Mouse (Mus musculus) embryo, embryonic 10 days (tissue): ENCODE data around the gene Fam69a.
"Not testable (repeated sequence)": the region's sequence is repeated elsewhere in the genome, so short reads cannot be mapped to it uniquely, and the experiment has no call there.

ENCODE experiments used
- DNase-seq: peaks from one replicate; pipeline ENCODE4 v3.0.0-alpha.2; 2015; ENCODE audit warnings: low spot score

Fam69a gene

DNA sequence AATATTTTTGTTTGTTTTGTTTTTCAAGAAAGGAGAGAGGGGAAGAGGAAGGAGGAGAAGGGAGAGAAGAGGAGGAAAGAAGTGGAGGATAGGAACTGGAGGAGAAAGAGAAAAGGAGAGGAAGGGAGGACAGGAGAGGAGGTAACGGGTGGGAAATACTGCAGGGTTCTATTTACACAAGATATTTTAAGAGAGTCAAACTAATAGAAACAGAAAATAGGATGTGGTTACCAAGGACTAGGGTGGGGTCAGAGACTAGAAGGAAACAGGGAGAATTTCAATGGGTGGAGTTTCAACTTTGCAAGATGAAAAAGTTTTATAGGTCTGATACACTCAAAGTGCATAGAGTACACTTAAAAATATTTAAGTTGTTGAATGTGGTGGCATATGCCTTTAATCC, 7.0 kb downstream of the Fam69a start:
- DNase-seq: no peak

DNA sequence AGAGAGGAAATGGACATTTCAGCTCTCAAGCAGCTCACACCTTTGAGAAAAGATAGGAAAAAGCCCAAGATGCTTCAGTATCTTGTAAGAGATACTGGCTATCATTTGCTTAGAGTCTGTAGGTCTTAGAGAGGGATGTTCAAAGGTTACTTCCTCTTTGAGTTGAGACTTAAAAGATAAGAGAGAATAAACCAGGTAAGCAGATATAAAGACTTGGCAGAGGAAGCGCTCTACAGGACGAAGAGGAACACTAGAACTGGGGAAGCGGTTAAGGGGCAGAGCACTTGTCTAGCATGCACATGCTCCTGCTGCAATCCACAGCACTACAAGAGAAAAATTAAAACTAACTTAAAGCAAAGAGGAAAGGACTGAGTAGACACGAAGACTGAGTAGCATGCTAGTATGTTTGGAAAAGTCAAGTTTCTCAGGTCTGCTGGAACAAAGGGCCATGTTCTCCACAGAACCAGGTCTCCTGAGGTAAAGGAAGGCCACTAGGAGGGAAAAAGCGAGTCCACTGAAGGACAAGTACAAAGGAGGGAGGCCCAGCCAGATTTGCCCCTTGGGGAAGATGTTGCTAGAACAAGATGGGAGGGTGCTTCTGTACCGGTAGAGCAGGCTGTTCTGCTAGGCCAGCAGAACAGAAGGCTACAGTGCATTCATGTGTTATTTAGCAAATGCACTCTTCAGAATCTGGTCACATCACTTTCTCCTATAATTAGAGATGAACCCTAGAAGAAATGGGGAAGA, 8.4 kb downstream of the Fam69a start:
- DNase-seq: no peak

DNA sequence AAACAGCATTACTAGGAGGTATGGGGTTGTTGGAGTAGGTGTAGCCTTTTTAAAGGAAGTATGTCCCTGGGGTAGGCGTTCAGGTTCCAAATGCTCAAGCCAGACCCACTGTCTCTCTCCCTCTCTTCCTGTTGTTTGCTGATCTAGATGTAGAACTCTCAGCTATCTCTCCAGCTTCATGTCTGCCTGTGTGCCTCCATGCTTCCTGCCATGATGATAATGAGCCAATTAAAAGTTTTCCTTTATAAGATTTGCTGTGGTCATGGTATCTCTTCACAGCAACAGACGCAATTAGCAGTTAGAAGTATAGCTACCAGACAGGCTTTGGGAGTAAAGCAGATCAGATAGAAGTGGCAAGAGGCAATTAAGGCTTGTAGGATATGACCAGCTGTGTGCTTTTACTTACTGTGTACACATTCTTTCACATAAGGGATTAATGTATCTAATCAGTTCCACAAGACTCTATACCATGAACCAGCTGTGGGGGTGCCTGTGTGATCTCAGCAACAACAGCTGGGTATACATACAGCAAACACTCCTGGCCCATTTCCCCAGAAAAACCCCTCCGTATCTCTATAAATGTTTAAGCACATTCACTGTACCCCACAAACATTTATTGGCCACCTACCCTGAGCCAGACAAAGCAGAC, 9.1 kb downstream of the Fam69a start:
- no peak for DNase-seq

DNA sequence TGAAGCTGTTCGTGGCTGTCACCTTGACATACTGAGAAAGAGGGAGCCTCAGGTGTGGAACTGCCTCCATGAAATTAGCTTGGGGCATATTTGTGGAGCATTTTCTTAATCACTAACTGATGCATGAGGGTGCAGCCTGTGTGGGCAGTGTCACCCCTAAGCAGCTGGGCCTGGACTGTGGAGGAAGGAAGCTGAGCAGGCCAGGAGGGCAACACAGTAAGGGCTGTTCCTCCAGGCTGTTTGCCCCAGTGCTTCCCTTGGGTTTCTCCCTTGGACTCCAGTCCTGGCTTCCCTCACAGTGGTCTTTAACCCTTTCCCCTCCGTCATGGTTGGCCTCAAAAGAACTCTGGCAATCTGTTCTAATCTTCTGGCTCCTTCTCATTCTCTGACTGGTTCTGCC, 13.6 kb downstream of the Fam69a start:
- DNase-seq: peak; percentile 22

DNA sequence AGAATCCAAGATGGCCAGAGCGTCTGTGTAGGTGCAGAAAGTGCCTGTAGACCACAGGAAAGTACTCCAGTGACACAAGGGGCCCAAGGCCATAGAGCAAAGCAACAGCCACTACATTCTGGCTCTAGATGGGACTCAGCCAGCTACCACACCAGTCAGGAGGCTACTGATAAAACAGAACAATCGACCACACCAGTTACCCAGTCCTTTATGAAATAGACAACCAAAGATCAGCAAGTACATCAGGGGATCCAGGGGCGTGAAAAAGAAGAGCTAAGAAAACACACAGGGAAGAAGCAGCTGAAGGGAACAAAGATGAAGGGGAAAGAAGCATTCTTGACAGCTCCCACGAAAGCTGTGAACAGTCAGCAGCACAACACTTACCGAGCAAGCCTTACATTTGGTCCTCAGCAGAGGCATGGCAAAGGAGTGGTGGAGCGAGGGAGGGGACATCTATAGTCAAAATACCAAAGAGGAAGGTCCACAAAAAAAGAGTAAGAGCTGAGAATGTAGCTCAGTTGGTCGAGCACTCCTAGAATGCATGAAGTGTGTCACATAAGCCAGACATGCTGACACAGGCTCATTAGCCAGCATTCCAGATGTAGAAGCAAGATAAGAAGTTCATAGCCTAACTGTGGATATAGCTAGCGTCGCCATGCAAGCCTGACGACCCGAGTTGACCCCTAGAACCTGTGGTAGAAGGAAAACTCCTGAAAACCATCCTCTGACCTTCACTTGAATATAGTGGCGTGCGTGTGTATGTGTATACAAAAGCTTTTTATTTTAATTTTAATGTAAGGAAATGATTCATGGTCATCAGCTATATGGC, 14.2 kb downstream of the Fam69a start:
- peak; percentile 24 for DNase-seq

DNA sequence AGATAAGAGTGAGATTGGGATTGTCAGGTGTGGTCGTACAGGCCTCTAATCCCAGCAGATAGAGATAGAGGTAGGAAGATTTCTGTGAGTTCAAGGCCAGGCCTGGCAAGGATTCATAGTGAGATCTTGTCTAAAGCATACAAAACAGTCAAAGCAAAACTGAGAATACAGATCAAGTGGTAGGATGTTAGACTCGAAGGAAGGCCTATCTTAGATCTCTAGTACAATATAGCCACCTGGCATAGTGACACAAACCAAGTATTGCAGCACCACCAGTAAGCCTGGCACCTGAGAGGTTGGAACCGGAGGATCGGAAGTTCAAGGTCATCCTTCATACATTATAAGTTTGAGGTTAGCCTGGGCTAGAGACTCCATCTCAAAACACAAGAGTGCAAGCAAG, 15.8 kb downstream of the Fam69a start:
- DNase-seq: no peak

DNA sequence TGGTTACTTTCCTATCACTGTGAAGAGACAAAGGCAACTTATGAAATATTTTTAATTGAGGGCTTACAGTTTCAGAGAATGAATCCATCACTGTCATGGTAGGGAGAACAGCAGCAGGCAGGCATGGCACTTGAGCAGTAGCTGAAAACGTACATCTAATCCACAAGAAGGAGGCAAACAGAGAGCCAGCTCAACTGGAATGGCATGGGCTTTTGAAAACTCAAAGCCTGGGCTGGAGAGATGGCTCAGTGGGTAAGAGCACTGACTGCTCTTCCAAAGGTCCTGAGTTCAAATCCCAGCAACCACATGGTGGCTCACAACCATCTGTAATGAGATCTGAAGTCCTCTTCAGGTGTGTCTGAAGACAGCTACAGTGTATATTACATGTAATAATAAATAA, 17.1 kb downstream of the Fam69a start:
- not testable (repeated sequence) for DNase-seq

DNA sequence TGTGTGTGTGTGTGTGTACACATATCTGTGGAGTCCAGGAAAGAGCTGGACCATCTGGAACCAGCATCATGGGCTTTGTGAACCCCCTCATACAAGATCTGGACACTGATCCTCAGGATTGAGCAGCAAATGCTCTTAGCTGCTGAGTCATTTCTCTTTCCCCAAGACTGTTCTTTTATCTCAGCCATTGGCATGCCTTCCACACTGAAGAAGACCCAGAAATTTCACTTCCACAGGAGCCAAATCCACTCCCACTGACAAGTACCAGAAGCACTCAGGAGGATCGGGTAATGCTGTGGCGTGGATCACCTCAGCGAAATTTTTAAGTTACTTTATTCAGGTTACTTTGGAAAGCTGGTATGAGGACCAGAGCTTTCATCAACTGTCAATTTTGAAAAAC, 18.8 kb downstream of the Fam69a start:
- no peak for DNase-seq

DNA sequence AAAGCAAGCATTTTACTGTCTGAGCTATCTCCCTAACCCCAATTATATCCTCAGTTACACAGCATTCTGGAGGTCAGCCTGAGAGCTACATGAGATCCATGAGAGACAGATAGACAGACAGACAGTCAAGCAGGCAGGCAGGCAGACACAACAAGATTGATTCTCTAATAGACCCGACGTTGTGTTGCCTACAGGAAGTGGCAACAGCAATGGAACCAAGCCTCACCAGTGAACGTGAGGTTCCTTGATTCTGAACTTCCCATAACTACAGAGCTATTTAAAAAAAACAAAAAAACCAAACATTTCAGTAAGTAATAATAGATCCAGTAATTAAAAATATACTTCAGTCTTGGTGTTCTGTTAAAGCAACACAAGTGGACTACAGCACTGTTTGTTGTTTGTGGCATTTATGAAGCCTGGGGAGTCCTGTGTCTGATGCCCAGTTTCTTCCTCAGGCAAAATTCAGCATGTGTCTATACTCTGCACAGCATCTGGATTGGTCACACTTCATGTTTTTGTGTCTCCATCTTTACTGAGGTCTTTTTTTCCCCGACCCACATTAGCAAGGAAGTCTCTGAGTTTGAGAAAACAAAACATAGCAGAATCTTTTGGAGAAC, 19.9 kb downstream of the Fam69a start:
- DNase-seq: no peak

DNA sequence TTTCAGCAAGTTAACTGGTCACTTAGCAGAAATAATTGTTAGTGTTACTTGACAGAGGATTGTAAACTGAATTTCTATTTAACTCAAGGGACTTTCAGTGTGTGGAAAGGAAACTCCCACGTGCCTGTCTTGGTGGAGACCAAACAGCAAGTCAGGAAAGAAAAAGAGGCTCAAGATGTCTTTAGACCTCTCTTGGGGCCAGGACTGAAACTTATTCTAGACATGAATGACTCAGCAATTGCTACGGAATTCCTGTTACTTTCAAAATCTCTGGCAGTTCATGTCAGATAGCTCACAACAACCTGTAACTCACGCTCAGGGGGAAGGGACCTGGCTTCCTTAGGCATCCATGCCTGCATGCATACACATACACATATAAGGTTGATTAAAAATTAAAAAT, 20.7 kb downstream of the Fam69a start:
- no peak for DNase-seq

DNA sequence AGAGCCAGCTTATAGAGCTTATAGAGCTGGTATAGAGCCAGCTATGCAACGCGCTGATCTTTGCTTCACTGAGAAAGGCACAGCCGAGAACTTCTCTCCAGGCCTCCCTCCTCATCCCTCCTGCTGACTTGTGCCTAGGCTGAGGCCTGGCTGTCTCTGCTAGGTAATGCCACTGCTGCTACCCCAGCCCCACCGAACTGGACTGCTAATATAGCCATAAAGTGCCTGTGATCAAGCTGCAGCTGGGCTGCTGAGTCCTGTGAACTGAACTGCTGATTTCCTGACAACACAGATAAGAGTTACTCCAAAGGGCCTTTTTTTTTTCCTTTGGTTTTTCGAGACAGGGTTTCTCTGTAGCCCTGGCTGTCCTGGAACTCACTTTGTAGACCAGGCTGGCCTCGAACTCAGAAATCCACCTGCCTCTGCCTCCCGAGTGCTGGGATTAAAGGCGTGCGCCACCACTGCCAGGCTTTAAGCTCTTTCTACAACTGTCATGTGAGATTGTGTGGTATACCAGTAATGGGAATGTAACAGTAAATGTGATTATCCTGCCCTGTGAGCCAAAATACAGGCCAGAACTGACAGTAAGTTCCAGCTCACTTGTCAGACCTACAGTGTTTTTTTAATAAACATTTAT, 21.4 kb downstream of the Fam69a start:
- DNase-seq: no peak

DNA sequence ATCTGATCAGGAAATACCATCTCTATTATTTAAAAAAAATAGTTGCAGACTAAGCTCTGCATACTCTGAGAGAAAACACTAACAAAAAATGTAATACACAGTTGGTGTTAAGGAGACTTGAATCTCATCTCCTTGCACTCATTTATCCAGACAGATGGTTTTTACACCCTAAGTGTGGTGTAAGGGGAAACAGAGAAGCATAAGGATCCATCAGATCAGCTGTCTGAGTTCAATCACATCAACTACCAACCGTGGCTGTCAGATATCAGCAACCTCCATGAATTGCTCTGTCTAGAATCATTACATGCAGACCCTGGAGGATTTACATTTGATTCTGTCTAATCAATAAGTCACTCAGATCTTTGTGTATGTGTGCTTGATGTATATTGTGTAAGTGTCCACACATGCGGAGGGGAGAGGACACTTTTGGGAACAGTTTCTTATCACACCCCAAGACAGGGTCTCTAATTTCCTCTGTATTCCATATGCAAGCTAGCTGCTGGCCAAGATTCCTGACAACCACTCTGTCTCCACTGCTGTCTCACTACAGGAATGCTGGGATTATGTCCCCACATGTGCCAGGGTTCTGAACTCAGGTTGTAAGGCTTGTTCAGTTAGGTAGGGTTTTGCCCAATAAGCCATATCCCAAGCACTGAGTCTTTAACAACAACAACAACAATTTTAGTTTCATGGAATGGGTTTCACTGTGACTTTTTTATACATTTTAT, 22.7 kb downstream of the Fam69a start:
- no peak for DNase-seq

DNA sequence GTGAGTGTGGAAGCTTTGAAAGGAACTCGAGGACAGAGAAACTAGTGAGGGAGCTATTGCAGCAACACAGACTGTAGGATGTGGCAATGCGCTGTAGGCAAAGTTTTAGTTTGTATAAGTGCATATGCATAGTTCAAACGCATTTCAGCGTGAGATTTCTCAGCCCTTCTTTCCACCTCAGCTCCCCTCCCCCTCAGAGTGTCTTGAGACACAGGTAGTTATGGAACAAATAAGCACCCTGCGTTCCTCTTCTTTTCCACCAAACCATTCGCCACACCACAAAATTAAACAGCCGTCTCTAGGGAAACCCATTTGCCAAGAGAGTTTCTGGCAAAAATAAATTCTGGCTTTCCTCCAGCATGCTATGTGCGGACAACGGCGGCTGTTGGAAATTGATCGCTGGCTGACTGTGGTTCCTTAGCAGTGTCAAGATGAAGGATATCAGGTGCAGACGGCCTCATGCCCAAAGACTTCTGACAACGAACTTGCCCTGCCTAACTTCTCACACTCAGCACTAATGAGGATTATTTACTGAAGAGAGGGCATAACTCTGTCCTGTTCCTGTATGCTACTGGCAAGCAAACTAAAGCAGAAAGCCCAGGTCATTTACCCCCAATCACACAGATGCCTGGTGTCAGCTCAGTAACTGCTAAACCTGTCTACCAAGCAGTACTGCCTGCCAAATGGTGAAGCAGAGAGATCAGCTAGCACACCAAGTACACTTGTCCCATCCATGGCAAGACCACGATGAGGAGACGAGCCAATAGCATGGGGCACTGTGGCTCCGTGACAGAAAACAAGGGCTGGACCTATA, 25.2 kb downstream of the Fam69a start:
- no peak for DNase-seq

DNA sequence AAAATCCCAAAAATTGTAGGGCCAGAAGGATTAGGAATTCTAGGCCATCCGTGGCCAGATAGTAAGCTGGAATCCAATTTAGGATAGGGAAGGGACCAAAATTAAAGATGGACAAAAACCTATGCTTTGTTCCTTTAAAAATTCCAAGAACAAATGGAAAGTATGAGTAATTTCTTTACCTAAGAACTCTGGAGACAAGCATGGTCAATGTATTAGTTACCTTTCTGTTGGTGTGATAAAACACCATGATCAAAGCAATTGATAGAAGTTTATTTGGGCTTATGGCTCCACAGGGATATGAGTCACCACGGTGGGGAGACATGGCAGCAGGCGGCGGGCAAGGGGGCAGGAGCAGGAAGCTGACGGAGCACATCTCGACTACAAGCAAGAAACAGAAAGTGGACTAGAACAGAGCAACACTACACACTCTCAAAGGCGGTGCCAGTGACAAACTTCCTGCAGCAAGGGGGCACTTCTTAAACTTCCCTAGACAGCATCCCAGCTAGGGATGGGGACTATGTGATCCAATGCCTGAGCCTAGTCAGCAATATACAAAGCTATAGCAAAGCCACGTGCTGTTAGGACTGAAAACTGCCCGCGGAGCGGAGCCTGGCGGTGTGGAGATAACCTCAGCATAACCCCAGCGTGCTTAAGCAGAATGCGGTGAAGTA, 26.2 kb downstream of the Fam69a start:
- DNase-seq: no peak

DNA sequence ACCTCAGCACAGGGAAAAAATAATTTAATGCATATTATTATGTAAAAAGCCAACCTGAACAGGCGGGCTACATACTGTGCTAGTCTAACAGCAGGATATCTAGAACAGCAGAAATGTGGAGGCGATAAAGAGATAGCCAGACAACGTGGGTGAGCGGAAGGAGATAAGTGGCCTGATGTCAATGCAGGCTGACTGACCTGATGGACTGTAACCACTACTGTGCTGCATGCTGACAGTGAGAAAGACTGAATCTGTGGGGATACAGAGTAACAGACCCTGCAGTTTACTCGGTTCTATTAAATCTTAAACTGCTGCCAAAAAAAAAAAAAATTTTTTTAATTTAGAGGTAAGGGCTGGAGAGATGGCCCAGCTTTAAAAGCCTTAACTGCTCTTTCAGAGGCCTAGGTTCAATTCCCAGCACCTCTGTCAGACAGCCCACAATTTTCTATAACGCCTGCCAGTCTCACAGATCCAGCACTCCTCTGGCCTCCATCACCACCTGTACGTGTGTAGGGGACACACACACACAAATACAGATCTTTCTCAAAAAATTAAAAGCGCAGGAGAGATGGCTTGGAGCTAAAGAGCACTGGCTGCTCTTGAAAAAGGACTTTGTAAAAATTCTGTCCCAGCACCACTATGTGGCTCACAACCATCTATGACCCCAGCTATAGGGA, 27.1 kb downstream of the Fam69a start:
- no peak for DNase-seq

DNA sequence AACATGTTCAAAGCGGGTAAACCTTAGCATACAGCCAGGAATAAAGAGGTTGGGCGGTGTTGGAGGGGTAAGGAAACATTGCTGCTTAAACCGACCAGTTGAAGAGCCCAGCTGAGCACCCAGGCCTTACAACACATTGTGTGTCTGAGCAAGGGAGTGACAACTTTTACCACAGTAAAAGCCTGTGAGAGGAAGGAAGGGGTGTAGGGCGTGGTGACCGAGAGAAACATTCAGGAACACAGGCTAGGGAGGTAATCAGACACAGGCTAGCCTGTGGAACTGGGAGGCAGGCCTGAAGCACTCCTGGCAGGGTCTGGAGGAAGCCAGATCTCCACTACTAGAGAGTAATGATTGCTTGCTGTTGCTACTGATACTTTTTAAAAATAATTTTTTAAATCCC, 36.2 kb downstream of the Fam69a start:
- DNase-seq: no peak

DNA sequence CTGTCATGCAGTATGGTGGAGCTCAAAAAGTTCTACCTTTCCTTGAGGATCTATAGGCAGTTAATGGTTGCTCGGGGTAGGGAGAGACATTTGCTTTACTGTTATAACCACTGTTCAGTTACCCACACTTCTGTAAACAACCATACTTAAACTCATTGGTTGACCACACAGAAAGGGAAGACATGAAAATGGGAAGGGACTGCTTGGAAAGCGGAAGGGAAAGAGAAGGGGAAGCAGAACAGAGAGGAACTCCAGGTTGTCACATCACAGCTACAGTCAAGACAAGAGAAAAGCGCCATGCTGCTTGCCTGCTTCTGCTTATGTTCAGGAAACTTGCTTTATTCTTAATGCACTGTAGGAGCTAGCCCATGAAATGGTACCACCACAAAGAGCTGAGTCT, 37.3 kb downstream of the Fam69a start:
- DNase-seq: no peak

DNA sequence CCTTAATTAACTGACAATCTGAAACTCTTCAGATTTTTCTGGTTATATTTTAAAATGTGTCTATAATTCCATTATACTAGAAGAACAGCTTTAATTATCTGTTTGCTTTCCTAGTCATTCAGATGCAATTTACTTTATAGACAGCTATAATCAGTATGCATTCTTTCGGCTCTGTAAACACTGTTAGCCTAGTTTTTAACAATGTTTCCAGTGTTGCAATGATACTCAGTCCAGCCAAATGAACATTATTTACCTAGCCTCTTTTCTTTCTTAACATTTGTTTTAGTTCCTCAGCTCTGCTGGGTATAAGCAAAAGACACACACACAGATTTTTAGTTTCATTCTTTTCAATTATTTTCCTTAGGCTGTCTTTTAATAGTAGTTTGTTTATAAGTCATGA, 38.0 kb downstream of the Fam69a start:
- DNase-seq: no peak

DNA sequence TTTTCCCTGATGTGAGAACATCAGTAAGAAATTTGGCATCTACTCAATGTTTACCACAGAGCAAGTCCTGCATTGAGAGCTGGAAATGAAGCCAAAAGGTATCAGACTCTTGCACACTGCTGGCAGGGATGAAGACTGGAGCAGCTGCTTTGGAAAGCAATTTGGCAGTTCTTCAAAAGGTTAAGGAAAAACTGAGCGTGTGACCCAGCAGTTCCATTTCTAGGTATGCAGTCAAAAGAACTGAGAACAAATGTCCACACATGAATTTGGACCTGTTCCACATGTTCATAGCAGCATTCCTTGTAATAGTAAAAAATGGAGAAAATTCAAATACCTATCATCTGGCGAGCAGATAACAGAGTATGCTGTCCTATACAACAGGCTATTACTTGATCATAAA, 39.3 kb downstream of the Fam69a start:
- no peak for DNase-seq
